Mouse (Mus musculus) testis, adult 2 months (tissue): ENCODE measurements around the gene Mab21l1. TPM values are rescaled to one million over a fixed set of nuclear protein-coding genes. Genes with fewer than 3 reads are reported as not detected.

Experiments used
- H3K27ac ChIP-seq: fragments of 200-500 bp; 2 replicates; pipeline ENCODE4 v1.5.1; 2012; ENCODE audit warnings: low read depth, low read length; ENCODE audit not compliant: control insufficient read depth, insufficient read depth
- H3K27me3 ChIP-seq: fragments of 200-500 bp; 2 replicates; pipeline ENCODE4 v1.6.1; 2012; ENCODE audit warnings: mild to moderate bottlenecking, low read length, moderate library complexity; ENCODE audit not compliant: control insufficient read depth, insufficient read depth
- H3K36me3 ChIP-seq: fragments of 200-500 bp; 2 replicates; pipeline ENCODE4 v1.6.1; 2012; ENCODE audit warnings: mild to moderate bottlenecking, low read length; ENCODE audit not compliant: control insufficient read depth, insufficient read depth
- H3K4me1 ChIP-seq: fragments of 200-500 bp; 2 replicates; pipeline ENCODE4 v1.6.1; 2012; ENCODE audit warnings: low read length; ENCODE audit not compliant: control insufficient read depth, insufficient read depth
- H3K4me3 ChIP-seq: fragments of 200-500 bp; 2 replicates; pipeline ENCODE4 v1.5.1; 2012; ENCODE audit warnings: low read depth, mild to moderate bottlenecking, low read length, moderate library complexity, mixed read lengths; ENCODE audit not compliant: control insufficient read depth
- CTCF ChIP-seq: fragments of 200-500 bp; IDR thresholded peaks from 2 replicates; pipeline ENCODE4 v1.5.1; 2012; ENCODE audit warnings: low read depth, mild to moderate bottlenecking, inconsistent platforms, low read length, moderate library complexity; ENCODE audit not compliant: control insufficient read depth, insufficient read depth, insufficient replicate concordance
- POLR2A ChIP-seq: fragments of 200-500 bp; IDR thresholded peaks from 2 replicates; pipeline ENCODE4 v1.6.1; 2012; ENCODE audit warnings: low read depth, mild to moderate bottlenecking, inconsistent platforms, low read length, moderate library complexity; ENCODE audit not compliant: control insufficient read depth
- polyA plus RNA-seq: library from polyadenylated mRNA; depleted of rRNA; stranded (reverse); fragments of >200 nt; gene quantifications from 2 replicates; pipeline ENCODE4 v1.2.3, GENCODE M21; 2012

The Mab21l1 gene
- polyA plus RNA-seq, 1 experiment = not detected

- H3K27me3 ChIP-seq = no peaks in the 10 kb centered on the region
- no peak overlapping the region for H3K27ac ChIP-seq
- no peaks in the 10 kb centered on the region for H3K4me1 ChIP-seq
- no peak for TF ChIP-seq CTCF
- no peak for TF ChIP-seq POLR2A
- H3K4me3 ChIP-seq = no peak overlapping the region
- H3K36me3 ChIP-seq = no peaks in the 10 kb centered on the region
Observed at GRCm38 (mm10) chr3:55752558-55752957, 29.8 kb upstream of the Mab21l1 start.

GRCm38 (mm10) chr3:55753872-55754271, 28.4 kb upstream of the Mab21l1 start:
- no peaks in the 10 kb centered on the region for H3K27me3 ChIP-seq
- no peaks in the 10 kb centered on the region for H3K4me1 ChIP-seq
- TF ChIP-seq CTCF (no peak), POLR2A (no peak)

GRCm38 (mm10) chr3:55754981-55755608, 27.2 kb upstream of the Mab21l1 start:
- Histone ChIP-seq H3K36me3 (no peaks in the 10 kb centered on the region), H3K27me3 (no peaks in the 10 kb centered on the region), H3K4me1 (no peaks in the 10 kb centered on the region), H3K4me3 (no peak overlapping the region), H3K27ac (no peak overlapping the region)
- TF ChIP-seq CTCF (no peak), POLR2A (no peak)

More at GRCm38 (mm10) chr3:55753872-55754271, 28.4 kb upstream of the Mab21l1 start:
- no peaks in the 10 kb centered on the region for H3K36me3 ChIP-seq
- H3K4me3 ChIP-seq = no peak overlapping the region
- H3K27ac ChIP-seq = no peak overlapping the region

GRCm38 (mm10) chr3:55755805-55756601, 26.3 kb upstream of the Mab21l1 start:
- Histone ChIP-seq H3K4me3 (no peak overlapping the region), H3K36me3 (no peaks in the 10 kb centered on the region), H3K4me1 (no peaks in the 10 kb centered on the region), H3K27me3 (no peaks in the 10 kb centered on the region), H3K27ac (no peak overlapping the region)
- TF ChIP-seq CTCF (no peak), POLR2A (no peak)

- Histone ChIP-seq H3K4me1 (no peaks in the 10 kb centered on the region), H3K4me3 (no peak overlapping the region), H3K36me3 (no peaks in the 10 kb centered on the region), H3K27ac (no peak overlapping the region), H3K27me3 (no peaks in the 10 kb centered on the region)
- TF ChIP-seq POLR2A = no peak
- TF ChIP-seq CTCF = no peak
Observed at GRCm38 (mm10) chr3:55756602-55757190, 25.6 kb upstream of the Mab21l1 start.

- Histone ChIP-seq H3K36me3 (no peaks in the 10 kb centered on the region), H3K27ac (no peak overlapping the region), H3K4me1 (no peaks in the 10 kb centered on the region), H3K4me3 (no peak overlapping the region), H3K27me3 (no peaks in the 10 kb centered on the region)
- no peak for TF ChIP-seq CTCF
- no peak for TF ChIP-seq POLR2A
Observed at GRCm38 (mm10) chr3:55758297-55758696, 24.0 kb upstream of the Mab21l1 start.

- Histone ChIP-seq H3K36me3 (no peaks in the 10 kb centered on the region), H3K27me3 (no peaks in the 10 kb centered on the region), H3K27ac (no peak overlapping the region), H3K4me1 (no peaks in the 10 kb centered on the region), H3K4me3 (no peak overlapping the region)
- no peak for TF ChIP-seq POLR2A
Observed at GRCm38 (mm10) chr3:55763591-55763990, 18.7 kb upstream of the Mab21l1 start.
